Mouse (Mus musculus) hindbrain, embryonic 10.5 days (tissue): ENCODE results near the gene Htra3. TPM values are rescaled to one million over a fixed set of nuclear protein-coding genes. Genes with fewer than 3 reads are reported as not detected.

Experiments used
- DNase-seq: peaks from one replicate; pipeline ENCODE4 v3.0.0-alpha.2; 2017; ENCODE audit warnings: low spot score
- H3K27ac ChIP-seq: fragments of 300-500 bp; sonication (generic); 2 replicates; pipeline ENCODE4 v1.5.1; 2016; ENCODE audit warnings: mild to moderate bottlenecking, moderate library complexity
- H3K27me3 ChIP-seq: fragments of 300-500 bp; sonication (generic); 2 replicates; pipeline ENCODE4 v1.6.1; 2016; ENCODE audit warnings: mild to moderate bottlenecking; ENCODE audit not compliant: poor library complexity, insufficient read depth, severe bottlenecking
- H3K36me3 ChIP-seq: fragments of 300-500 bp; sonication (generic); 2 replicates; pipeline ENCODE4 v1.6.1; 2016; ENCODE audit warnings: mild to moderate bottlenecking, moderate library complexity
- H3K4me1 ChIP-seq: fragments of 300-500 bp; sonication (generic); replicated peaks from 2 replicates; pipeline ENCODE4 v1.6.1; 2016; ENCODE audit warnings: mild to moderate bottlenecking
- H3K4me3 ChIP-seq: fragments of 300-500 bp; sonication (generic); 2 replicates; pipeline ENCODE4 v1.5.1; 2016; ENCODE audit warnings: mild to moderate bottlenecking, moderate library complexity
- H3K9me3 ChIP-seq: fragments of 300-500 bp; sonication (generic); 2 replicates; pipeline ENCODE4 v1.6.1; 2016; ENCODE audit warnings: mild to moderate bottlenecking, moderate library complexity
- WGBS: fragments of 180-500 bp; shearing (Covaris S2); methylation state at CpG from one replicate; pipeline ENCODE4 v1.1.7; 2016; 5-methylcytosine and 5-hydroxymethylcytosine counted together
- polyA plus RNA-seq: library from polyadenylated mRNA; unstranded; fragments of >200 nt; fragmentation: Nextera tagmentation; extraction: Ambion mirVana; gene quantifications from 2 replicates; pipeline ENCODE4 v1.2.1, GENCODE M21; 2016

The Htra3 gene
- polyA plus RNA-seq, 1 experiment from 2014 or later: 8.9 TPM

DNA sequence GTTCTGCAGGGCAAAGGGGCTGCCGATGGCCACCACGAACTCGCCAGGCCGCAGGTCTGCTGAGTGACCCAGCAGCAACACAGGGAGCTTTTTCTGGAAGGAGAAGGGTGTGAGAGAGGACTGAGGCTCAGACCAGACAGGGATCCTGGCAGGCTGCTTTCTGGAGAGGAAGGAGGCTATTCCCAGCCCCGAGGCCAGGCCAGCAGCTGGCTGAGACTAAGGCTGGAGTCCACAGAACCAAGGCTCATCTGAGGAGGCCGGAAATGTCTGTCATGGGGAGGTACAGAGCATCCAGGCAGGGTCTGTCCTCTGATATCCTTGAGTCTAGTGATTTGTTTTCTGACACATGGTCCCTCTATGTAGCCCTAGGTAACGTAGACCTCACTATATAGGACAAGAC is 13.4 kb downstream of the Htra3 start:
- H3K9me3 ChIP-seq: no peaks in the 10 kb centered on the region
- no peaks in the 10 kb centered on the region for H3K36me3 ChIP-seq
- DNase-seq: no peak
- H3K4me1 ChIP-seq: peaks cover 35% of the 10 kb centered on the region
- no peaks in the 10 kb centered on the region for H3K27me3 ChIP-seq
- no peak overlapping the region for H3K4me3 ChIP-seq
- H3K27ac ChIP-seq: no peak overlapping the region
- WGBS: 91% methylated on average over 7 of the region's 7 CpGs

DNA sequence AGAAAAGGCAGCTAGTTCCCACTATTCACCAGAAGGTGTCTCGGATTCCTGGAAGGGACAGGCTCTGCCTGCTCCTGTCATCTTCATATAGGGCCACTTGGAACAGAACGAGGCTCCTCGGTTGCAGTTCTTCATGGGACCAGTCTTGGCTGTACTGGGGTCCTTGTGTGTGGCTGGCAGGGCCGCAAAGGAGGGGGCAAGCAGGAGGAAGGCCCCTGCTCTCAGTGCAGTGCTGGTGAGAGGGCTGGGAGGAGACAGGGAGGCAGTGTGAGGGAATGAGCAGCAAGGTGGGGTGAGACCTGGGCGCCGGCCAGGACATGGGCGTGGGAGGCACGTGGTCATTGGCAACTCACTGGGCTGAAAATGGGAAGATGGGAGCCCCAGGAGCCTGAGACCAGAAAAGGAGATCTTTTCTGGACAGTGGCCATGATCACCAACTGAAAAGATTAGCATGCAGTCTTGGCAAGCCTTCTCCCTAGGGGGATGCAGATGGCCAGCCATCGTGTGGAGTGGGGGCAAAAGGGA is 17.5 kb downstream of the Htra3 start:
- H3K4me3 ChIP-seq: no peak overlapping the region
- no peaks in the 10 kb centered on the region for H3K36me3 ChIP-seq
- no peaks in the 10 kb centered on the region for H3K27me3 ChIP-seq
- no peaks in the 10 kb centered on the region for H3K9me3 ChIP-seq
- H3K4me1 ChIP-seq: 0 out of 2 replicates have a peak, but pooled peaks cover 6% of the 10 kb centered on the region
- 87% methylated on average over 9 of the region's 9 CpGs for WGBS
- H3K27ac ChIP-seq: no peak overlapping the region
- no peak for DNase-seq

DNA sequence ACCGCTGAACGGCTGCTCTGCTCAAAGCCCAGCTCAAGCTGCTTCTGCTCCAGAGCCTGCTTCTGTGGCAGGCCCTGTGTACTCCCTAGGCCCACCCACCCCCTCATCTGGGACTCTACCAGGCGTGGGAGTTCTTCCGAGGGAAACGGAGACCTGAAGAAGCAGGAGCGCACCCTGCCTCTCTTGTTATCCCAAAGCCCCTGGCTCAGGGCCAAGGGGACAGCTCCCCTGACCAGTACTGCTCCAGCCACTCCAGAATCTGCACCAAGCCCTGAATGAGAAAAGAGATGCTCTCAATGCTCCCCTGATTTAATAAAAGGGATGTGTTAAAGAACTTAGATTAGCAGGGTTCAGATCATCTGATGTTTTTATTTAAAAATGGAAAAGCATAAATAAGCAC is 18.4 kb downstream of the Htra3 start:
- Histone ChIP-seq H3K4me3 (no peak overlapping the region), H3K27me3 (no peaks in the 10 kb centered on the region), H3K36me3 (no peaks in the 10 kb centered on the region), H3K4me1 (0 out of 2 replicates have a peak, but pooled peaks cover 5% of the 10 kb centered on the region), H3K9me3 (no peaks in the 10 kb centered on the region), H3K27ac (no peak overlapping the region)
- 88% methylated on average over 6 of the region's 6 CpGs for WGBS
- DNase-seq: no peak

DNA sequence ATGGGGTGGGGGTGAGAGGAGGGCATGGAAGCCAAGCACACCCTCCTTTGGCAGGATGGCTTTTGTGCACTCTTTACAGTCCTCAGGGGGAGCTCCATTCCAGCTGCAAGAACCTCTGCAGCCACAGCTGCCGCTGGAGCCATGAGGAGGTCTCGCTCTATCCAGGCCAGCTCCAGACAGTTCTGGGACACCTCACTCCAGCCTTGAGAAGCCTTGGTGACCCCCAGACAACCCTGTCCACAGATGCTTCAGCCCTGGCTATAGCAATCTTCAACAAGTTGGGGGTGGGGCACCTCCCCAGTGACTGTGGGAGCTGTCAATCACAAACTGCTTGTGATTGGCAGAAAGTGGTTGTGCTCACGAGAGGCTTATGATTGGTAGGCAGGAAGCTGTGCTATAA is 20.1 kb downstream of the Htra3 start:
- H3K9me3 ChIP-seq: no peaks in the 10 kb centered on the region
- no peak overlapping the region for H3K4me3 ChIP-seq
- no peak overlapping the region for H3K27ac ChIP-seq
- H3K36me3 ChIP-seq: no peaks in the 10 kb centered on the region
- 0 out of 2 replicates have a peak, but pooled peaks cover 5% of the 10 kb centered on the region for H3K4me1 ChIP-seq
- no peak for DNase-seq
- H3K27me3 ChIP-seq: no peaks in the 10 kb centered on the region
- WGBS: 71% methylated on average over 3 of the region's 3 CpGs

DNA sequence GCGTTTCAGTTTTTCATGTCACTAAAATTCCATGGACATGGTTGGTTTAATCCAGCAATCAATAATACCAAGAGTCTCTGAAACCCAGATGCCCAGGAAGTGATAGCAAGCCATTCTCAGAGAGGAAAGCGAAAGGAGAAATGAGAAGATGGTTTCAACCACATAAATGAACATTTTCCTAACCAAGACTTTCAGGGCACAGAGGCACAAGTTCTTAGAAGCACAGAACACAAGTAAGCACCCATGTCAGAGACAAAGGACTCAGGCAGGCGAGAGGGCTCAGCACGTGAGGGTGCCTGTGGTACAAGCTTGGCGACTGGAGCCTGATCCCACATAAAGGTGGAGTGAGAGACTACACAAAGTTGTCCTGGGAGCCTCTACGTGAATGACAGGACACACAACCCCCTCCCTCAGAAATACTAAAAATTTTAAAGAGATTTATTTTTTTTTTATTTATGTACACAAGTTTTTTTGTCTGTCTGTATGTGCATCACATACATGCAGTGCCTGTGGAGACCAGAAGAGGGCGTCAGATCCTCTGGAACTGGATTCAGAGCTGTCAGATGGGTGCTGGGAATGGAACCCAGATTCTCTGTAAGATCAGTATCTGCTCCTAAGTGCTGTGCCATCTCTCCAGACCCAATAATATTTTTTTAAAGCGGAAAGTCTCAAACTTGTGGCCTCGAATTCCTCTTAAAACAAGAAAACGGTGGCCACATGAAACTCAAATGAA is 23.7 kb downstream of the Htra3 start:
- WGBS: 90% methylated on average over 10 of the region's 10 CpGs
- DNase-seq: no peak
- Histone ChIP-seq H3K4me1 (peaks cover 10% of the 10 kb centered on the region), H3K4me3 (no peak overlapping the region), H3K27ac (no peak overlapping the region), H3K36me3 (no peaks in the 10 kb centered on the region), H3K9me3 (no peaks in the 10 kb centered on the region), H3K27me3 (no peaks in the 10 kb centered on the region)

DNA sequence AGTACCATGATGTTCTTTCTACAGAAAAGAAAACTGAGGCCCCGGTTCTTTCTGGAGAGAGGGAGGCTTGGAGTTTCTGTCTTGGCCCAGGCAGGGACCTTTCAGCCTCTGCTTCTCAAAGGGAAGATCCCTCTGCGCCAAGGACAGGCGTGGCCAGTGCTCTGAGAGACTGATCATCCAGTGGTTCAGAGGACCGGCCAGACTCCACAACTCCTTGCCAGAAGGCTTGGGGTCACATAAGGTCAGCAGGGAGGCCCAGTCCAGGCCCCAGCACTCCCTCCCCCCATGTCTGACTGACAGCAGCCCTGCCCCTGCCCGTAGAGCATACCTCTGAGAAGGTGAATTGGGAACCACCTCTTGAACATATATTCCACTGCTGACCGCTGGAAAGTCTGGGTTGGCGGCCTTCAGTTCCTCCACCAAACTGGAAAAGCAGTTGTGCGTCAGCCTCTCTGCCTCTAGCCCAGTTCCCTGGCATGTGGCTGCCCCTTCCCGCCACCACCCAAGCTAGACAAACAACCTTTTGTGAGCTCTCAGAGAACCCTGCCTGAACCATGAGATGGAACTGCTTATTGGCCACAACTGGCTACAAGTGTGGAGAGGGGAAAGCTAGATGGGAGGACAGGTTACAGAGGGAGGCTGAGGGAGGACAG is 25.7 kb downstream of the Htra3 start:
- no peaks in the 10 kb centered on the region for H3K27me3 ChIP-seq
- H3K4me3 ChIP-seq: no peak overlapping the region
- no peaks in the 10 kb centered on the region for H3K9me3 ChIP-seq
- H3K27ac ChIP-seq: no peak overlapping the region
- WGBS: 72% methylated on average over 9 of the region's 9 CpGs
- H3K4me1 ChIP-seq: peaks cover 5% of the 10 kb centered on the region
- no peak for DNase-seq
- no peaks in the 10 kb centered on the region for H3K36me3 ChIP-seq

DNA sequence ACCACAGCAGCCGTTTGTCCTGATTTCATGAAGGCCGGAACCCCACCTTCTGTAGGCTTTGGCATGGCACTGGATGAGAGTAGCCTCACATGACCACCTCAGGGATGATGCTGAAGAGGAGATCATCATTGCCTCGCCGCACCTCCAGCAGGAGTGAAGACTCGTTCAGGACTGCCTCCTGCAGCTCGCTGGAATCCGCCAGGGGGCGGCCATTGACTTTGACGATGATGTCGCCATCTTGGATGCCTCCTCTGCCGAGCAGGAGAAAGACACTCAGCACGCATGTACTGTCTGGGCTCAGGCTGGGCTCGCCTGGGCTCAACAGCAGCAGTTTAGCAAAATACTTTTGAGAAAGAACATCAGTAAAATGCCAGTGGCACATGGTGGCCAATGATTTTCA is 26.7 kb downstream of the Htra3 start:
- no peaks in the 10 kb centered on the region for H3K36me3 ChIP-seq
- no peak overlapping the region for H3K4me3 ChIP-seq
- H3K4me1 ChIP-seq: peaks cover 5% of the 10 kb centered on the region
- H3K27me3 ChIP-seq: no peaks in the 10 kb centered on the region
- H3K9me3 ChIP-seq: no peaks in the 10 kb centered on the region
- no peak overlapping the region for H3K27ac ChIP-seq
- 89% methylated on average over 13 of the region's 13 CpGs for WGBS
- DNase-seq: no peak

DNA sequence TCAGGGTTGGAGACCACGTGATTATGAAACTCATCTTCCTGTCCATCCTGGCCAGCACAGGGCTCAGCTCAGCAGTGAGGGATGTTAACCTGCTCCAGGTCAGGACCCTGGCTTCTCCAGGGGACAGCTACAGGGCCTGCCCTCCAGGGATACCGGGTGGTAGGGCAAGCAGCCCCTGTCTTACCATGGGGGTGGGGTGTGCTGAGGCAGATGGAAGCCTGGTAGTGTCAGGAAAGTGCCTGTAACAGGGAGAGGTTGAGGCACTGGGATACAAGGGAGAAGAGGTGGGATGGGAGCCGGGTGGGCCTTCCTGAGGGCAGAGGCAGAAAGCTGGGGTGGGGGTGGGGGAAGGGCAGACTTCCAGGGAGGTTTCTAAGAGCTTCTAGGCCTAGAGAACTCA is 27.3 kb downstream of the Htra3 start:
- no peaks in the 10 kb centered on the region for H3K36me3 ChIP-seq
- no peak overlapping the region for H3K4me3 ChIP-seq
- H3K27me3 ChIP-seq: no peaks in the 10 kb centered on the region
- no peak for DNase-seq
- H3K9me3 ChIP-seq: no peaks in the 10 kb centered on the region
- H3K27ac ChIP-seq: 0 out of 2 replicates have a peak overlapping the region, but pooled peaks have one; percentile 23
- 76% methylated on average over 3 of the region's 3 CpGs for WGBS
- H3K4me1 ChIP-seq: peaks cover 5% of the 10 kb centered on the region

DNA sequence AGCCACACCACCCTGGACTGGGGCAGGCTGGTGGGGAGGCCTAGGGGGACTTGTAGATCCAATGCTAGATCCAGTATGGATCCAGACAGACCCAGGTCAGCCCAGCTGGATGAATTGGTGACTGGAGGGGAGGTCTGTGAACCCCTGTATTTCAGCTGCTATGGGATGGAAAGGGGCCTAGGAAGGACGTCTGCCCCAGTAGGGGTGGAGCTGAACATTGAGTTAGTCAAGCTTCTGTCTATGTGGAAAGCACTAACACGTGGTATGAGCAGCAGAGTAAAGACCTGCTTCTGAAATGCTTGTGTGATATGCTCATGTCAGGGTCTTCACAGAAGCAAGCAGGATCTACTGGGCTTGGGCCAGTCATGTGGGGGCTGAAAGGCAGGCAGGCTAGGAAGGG is 31.4 kb downstream of the Htra3 start:
- H3K36me3 ChIP-seq: no peaks in the 10 kb centered on the region
- H3K9me3 ChIP-seq: no peaks in the 10 kb centered on the region
- H3K4me3 ChIP-seq: no peak overlapping the region
- no peaks in the 10 kb centered on the region for H3K27me3 ChIP-seq
- 70% methylated on average over 2 of the region's 2 CpGs for WGBS
- no peak for DNase-seq
- H3K27ac ChIP-seq: no peak overlapping the region
- H3K4me1 ChIP-seq: peaks cover 6% of the 10 kb centered on the region; the same call in 1 of the 2 replicates

DNA sequence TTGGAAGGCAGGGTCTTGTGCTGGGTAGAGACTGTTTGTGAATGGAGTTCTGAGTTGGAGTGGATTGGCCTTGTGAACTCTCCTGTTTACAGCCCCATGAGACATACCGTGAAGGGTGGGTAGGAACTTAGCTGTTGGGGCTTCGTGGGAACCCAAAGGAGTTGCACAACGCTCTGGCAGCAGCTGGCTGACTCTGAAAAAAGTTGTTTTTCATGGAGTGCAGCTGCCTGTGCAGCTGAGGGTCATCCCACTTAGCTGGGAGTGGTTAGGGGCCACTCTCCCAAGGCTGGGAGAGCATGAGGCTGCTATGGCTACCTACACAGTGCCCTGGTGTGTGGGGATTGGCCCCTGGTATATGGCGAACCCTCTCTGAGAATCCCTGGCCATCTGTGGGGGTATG is 32.0 kb downstream of the Htra3 start:
- WGBS: 77% methylated on average over 4 of the region's 4 CpGs
- H3K27ac ChIP-seq: no peak overlapping the region
- H3K36me3 ChIP-seq: no peaks in the 10 kb centered on the region
- no peaks in the 10 kb centered on the region for H3K9me3 ChIP-seq
- H3K4me1 ChIP-seq: peaks cover 6% of the 10 kb centered on the region; the same call in 1 of the 2 replicates
- no peak overlapping the region for H3K4me3 ChIP-seq
- DNase-seq: no peak
- no peaks in the 10 kb centered on the region for H3K27me3 ChIP-seq

DNA sequence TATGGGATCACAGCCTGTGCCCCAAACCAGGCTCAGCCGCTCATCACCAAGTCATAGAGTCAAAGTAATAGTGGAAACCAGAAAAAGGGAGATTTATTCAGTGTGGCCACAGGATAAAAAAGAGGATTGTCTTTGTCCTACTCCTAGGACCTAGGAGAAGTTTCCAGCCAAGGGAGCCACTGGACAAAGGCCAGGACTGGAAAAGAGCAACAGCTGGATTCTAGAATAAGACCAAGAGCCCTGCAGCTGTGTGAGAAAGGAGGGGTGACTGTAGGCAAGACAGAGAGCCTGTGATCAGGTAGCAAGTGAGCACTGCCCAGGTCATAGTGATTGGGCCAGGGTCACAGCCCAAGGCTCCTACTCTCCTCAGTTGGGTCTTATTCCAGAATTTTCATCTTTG is 32.7 kb downstream of the Htra3 start:
- Histone ChIP-seq H3K4me1 (peaks cover 6% of the 10 kb centered on the region; the same call in 1 of the 2 replicates), H3K36me3 (no peaks in the 10 kb centered on the region), H3K4me3 (no peak overlapping the region), H3K9me3 (no peaks in the 10 kb centered on the region), H3K27me3 (no peaks in the 10 kb centered on the region), H3K27ac (no peak overlapping the region)
- WGBS: 89% methylated on average over 1 of the region's 1 CpGs
- no peak for DNase-seq

DNA sequence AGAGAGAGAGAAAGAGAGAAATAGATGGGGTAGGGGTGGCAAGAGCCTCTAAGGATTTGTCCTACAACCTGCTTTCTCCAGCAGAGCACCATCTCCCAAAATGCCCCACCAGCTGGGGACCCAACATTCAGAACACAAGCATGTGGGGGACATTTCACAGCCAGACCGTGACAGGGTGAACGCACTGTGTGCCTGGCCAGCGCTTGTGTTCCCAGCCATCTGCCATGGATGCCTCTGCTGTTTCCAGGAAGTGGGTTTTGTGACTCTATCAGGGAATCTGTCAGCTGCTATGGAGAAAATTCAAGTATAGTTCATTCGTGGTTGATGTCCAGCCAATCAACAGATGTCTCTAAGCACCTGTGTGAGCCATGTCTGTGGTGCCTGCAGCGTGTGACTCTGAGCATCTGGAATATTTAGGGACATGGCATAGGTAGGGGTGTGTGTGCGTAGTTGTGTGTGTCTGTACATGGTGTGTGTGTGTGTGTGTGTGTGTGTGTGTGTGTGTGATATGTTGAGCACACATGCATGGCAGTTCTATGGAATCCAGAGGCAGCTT is 33.6 kb downstream of the Htra3 start:
- no peak overlapping the region for H3K4me3 ChIP-seq
- no peaks in the 10 kb centered on the region for H3K9me3 ChIP-seq
- H3K27me3 ChIP-seq: no peaks in the 10 kb centered on the region
- 83% methylated on average over 6 of the region's 6 CpGs for WGBS
- peaks cover 6% of the 10 kb centered on the region; the same call in 1 of the 2 replicates for H3K4me1 ChIP-seq
- no peak for DNase-seq
- H3K27ac ChIP-seq: no peak overlapping the region
- no peaks in the 10 kb centered on the region for H3K36me3 ChIP-seq

DNA sequence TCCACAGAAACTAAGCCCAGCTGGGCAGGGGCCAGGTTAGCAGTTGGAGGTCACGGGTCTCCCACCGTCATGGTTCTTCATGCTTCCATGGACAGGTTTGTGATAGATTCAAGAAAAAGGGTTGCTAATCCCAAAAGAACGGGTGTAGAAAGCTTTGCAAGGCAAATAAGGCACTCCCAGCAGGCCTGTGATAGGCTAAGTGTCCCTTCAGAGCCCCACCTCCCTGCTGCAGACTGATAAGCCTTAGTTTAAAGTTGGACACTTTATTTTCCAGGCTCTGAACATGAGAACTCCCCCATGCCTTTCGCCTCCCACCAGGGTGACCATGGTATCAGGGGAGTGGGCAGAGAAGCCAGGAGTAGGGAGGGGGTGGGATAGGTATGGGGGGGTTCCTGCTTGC is 35.5 kb downstream of the Htra3 start:
- H3K27ac ChIP-seq: no peak overlapping the region
- 66% methylated on average over 4 of the region's 4 CpGs for WGBS
- no peaks in the 10 kb centered on the region for H3K9me3 ChIP-seq
- no peak for DNase-seq
- H3K4me1 ChIP-seq: peaks cover 6% of the 10 kb centered on the region; the same call in 1 of the 2 replicates
- H3K4me3 ChIP-seq: no peak overlapping the region
- H3K27me3 ChIP-seq: no peaks in the 10 kb centered on the region
- no peaks in the 10 kb centered on the region for H3K36me3 ChIP-seq
